Mouse (Mus musculus): ENCODE measurements at regions not wholly inside any gene's neighbourhood (a gene's known extent, or its start where the extent isn't known, plus 50 kb on each side); places are given as distances from the start of the nearest gene placed in this dataset.
A peak's percentile ranks its signal among the peaks of the same experiment; 100 is the strongest.

GRCm38 (mm10) chr10:91384372-91384771, 203.3 kb upstream of the Tmpo start:
- peak; percentile 33 for DNase-seq (ENCODE audit: low spot score)
- Histone ChIP-seq H3K27ac (ENCODE audit: low read depth, low read length) (no peak overlapping the region), H3K9ac (ENCODE audit: low read length) (no peak overlapping the region), H3K4me1 (ENCODE audit: control insufficient read depth, insufficient read depth, low read length) (no peaks in the 10 kb centered on the region), H3K36me3 (ENCODE audit: control insufficient read depth, insufficient read depth, low read length) (no peaks in the 10 kb centered on the region), H3K9me3 (replicated peaks; ENCODE audit: control insufficient read depth, low read length) (no peaks in the 10 kb centered on the region), H3K4me2 (ENCODE audit: low read length) (no peak overlapping the region), H3K4me3 (ENCODE audit: low read depth, low read length) (no peak overlapping the region), H3K27me3 (replicated peaks; ENCODE audit: control insufficient read depth, insufficient read depth, low read length) (no peaks in the 10 kb centered on the region)
- 51% methylated on average over 2 of the region's 2 CpGs for WGBS
- no peak for ATAC-seq

DNA sequence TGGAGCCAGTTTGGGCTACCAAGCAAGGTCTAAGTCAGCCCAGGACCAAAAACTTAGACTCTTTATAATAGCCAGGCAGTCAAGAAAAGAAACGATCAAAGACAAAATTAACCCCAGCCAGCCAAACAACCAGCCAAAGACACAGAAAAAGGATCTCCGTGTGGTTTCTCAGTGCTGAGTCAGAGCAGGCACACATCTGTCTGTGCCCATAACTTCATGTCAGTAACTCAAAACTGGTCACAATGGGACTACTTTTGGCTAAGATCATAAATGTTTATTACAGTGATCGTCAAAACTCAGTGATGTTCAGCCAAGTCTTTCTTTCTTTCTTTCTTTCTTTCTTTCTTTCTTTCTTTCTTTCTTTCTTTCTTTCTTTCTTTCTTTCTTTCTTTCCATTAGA, 195.6 kb upstream of the Tmpo start:
- Histone ChIP-seq H3K4me1 (ENCODE audit: control insufficient read depth, insufficient read depth, low read length) (no peaks in the 10 kb centered on the region), H3K9me3 (replicated peaks; ENCODE audit: control insufficient read depth, low read length) (no peaks in the 10 kb centered on the region), H3K27me3 (replicated peaks; ENCODE audit: control insufficient read depth, insufficient read depth, low read length) (no peaks in the 10 kb centered on the region), H3K27ac (ENCODE audit: low read depth, low read length) (no peak overlapping the region), H3K9ac (ENCODE audit: low read length) (no peak overlapping the region), H3K4me3 (ENCODE audit: low read depth, low read length) (no peak overlapping the region), H3K4me2 (ENCODE audit: low read length) (no peak overlapping the region), H3K36me3 (ENCODE audit: control insufficient read depth, insufficient read depth, low read length) (no peaks in the 10 kb centered on the region)
- ATAC-seq (no peak), DNase-seq (ENCODE audit: low spot score) (no peak)
- 92% methylated on average over 3 of the region's 3 CpGs for WGBS

DNA sequence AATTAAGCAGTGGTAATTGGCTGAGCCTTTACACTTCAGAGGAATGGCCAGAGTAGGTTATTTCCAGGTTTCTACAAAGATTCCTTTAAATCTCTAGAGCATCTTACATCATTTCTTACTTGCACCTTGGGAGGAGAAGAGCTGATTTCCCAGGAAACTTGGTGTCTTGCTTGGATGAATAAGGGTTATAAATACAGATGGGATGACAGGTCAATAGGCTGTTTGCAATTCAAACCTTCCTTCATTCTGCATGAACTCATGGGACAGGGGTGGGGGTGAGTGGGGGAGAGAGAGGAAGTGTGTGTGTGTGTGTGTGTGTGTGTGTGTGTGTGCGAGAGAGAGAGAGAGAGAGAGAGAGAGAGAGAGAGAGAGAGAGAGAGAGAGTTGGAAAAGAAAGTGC, 186.4 kb upstream of the Tmpo start:
- DNase-seq (ENCODE audit: low spot score) (no peak), ATAC-seq (no peak)
- Histone ChIP-seq H3K4me3 (ENCODE audit: low read depth, low read length) (no peak overlapping the region), H3K4me2 (ENCODE audit: low read length) (no peak overlapping the region), H3K9me3 (replicated peaks; ENCODE audit: control insufficient read depth, low read length) (no peaks in the 10 kb centered on the region), H3K36me3 (ENCODE audit: control insufficient read depth, insufficient read depth, low read length) (no peaks in the 10 kb centered on the region), H3K27ac (ENCODE audit: low read depth, low read length) (no peak overlapping the region), H3K9ac (ENCODE audit: low read length) (no peak overlapping the region), H3K27me3 (replicated peaks; ENCODE audit: control insufficient read depth, insufficient read depth, low read length) (no peaks in the 10 kb centered on the region), H3K4me1 (ENCODE audit: control insufficient read depth, insufficient read depth, low read length) (no peaks in the 10 kb centered on the region)
- 86% methylated on average over 1 of the region's 1 CpGs for WGBS

- WGBS, result 87% methylated on average over 3 of the region's 3 CpGs
- ATAC-seq, result no peak
- no peaks in the 10 kb centered on the region for H3K27me3 ChIP-seq (replicated peaks; ENCODE audit: control insufficient read depth, insufficient read depth, low read length)
Measured at GRCm38 (mm10) chr10:91362587-91362986, 181.5 kb upstream of the Tmpo start.

DNA sequence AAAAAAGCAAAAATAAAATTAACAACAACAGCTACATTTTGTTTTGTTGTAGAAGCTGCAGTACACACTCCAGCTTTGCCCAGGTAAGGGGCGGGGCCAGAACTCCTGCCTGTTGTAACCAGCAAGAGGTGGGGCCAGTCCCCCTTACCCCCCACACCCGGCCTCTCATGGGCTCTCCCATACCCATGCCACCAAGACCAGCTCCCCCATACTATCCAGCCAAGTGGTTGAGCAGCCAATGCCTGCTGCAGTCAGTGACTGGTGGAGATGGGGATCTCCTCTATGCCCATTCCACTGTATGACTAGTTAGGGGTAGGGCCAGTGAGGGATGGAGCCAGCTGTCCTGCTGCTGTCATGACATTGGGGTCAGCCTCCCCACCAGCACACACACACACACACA, 180.5 kb upstream of the Tmpo start:
- 90% methylated on average over 2 of the region's 2 CpGs for WGBS
- no peaks in the 10 kb centered on the region for H3K27me3 ChIP-seq (replicated peaks; ENCODE audit: control insufficient read depth, insufficient read depth, low read length)
- H3K36me3 ChIP-seq (ENCODE audit: control insufficient read depth, insufficient read depth, low read length), result no peaks in the 10 kb centered on the region
- no peak for DNase-seq (ENCODE audit: low spot score)
- H3K9me3 ChIP-seq (replicated peaks; ENCODE audit: control insufficient read depth, low read length), result no peaks in the 10 kb centered on the region
- ATAC-seq, result no peak
- no peak overlapping the region for H3K4me3 ChIP-seq (ENCODE audit: low read depth, low read length)
- H3K4me1 ChIP-seq (ENCODE audit: control insufficient read depth, insufficient read depth, low read length), result no peaks in the 10 kb centered on the region
- no peak overlapping the region for H3K4me2 ChIP-seq (ENCODE audit: low read length)
- H3K9ac ChIP-seq (ENCODE audit: low read length), result no peak overlapping the region
- no peak overlapping the region for H3K27ac ChIP-seq (ENCODE audit: low read depth, low read length)

More at GRCm38 (mm10) chr10:91362587-91362986, 181.5 kb upstream of the Tmpo start:
- DNase-seq (ENCODE audit: low spot score), result no peak
- Histone ChIP-seq H3K4me3 (ENCODE audit: low read depth, low read length) (no peak overlapping the region), H3K27ac (ENCODE audit: low read depth, low read length) (no peak overlapping the region), H3K36me3 (ENCODE audit: control insufficient read depth, insufficient read depth, low read length) (no peaks in the 10 kb centered on the region), H3K9me3 (replicated peaks; ENCODE audit: control insufficient read depth, low read length) (no peaks in the 10 kb centered on the region), H3K4me2 (ENCODE audit: low read length) (no peak overlapping the region), H3K4me1 (ENCODE audit: control insufficient read depth, insufficient read depth, low read length) (no peaks in the 10 kb centered on the region), H3K9ac (ENCODE audit: low read length) (no peak overlapping the region)

DNA sequence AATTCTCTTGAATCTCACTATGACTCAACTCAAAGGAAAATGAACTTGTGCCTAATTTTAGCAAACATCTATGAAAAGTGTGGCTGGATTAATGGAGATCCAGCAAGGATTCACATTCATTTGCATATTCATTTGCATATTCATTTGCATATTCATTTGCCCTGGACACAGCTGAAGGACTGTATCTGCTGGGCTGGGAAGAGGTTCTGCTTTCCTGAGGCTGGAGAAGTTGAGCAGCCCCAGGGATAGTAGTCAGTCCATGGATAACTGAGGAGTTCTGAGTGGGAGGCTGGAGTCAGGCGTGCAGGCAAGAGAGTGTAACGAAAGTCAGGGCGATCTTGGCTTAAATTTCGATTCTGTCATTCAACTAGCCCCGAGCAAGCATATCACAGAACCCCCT, 164.3 kb upstream of the Tmpo start:
- Histone ChIP-seq H3K4me3 (ENCODE audit: low read depth, low read length) (no peak overlapping the region), H3K27ac (ENCODE audit: low read depth, low read length) (no peak overlapping the region), H3K27me3 (replicated peaks; ENCODE audit: control insufficient read depth, insufficient read depth, low read length) (no peaks in the 10 kb centered on the region), H3K4me1 (ENCODE audit: control insufficient read depth, insufficient read depth, low read length) (peaks cover 3% of the 10 kb centered on the region; the same call in 1 of the 2 replicates), H3K9me3 (replicated peaks; ENCODE audit: control insufficient read depth, low read length) (no peaks in the 10 kb centered on the region), H3K4me2 (ENCODE audit: low read length) (no peak overlapping the region), H3K36me3 (ENCODE audit: control insufficient read depth, insufficient read depth, low read length) (no peaks in the 10 kb centered on the region), H3K9ac (ENCODE audit: low read length) (no peak overlapping the region)
- 73% methylated on average over 5 of the region's 5 CpGs for WGBS
- peak; percentile 44 for ATAC-seq
- peak; percentile 39 for DNase-seq (ENCODE audit: low spot score)

DNA sequence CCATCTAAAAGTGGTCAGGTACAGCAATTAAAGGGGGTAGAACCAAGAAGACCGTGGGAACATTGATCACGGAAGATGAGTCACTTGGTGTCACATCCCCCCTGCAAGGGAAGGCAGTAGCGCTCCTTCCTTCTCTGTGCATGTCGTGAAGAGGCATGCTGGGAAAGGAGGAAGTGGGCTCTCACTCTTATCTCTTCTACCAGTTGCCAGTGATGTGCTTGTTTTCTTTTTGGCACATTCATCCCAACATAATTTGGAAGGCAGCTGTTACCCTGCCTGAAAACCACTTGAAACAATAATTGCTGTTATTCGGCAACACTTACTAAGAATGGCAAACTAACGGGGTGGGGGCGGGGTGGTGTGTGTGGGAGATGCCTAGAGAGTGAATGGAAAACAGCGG, 161.0 kb upstream of the Tmpo start:
- Histone ChIP-seq H3K4me2 (ENCODE audit: low read length) (no peak overlapping the region), H3K27me3 (replicated peaks; ENCODE audit: control insufficient read depth, insufficient read depth, low read length) (no peaks in the 10 kb centered on the region), H3K27ac (ENCODE audit: low read depth, low read length) (no peak overlapping the region), H3K36me3 (ENCODE audit: control insufficient read depth, insufficient read depth, low read length) (no peaks in the 10 kb centered on the region), H3K9ac (ENCODE audit: low read length) (no peak overlapping the region), H3K4me3 (ENCODE audit: low read depth, low read length) (no peak overlapping the region), H3K9me3 (replicated peaks; ENCODE audit: control insufficient read depth, low read length) (no peaks in the 10 kb centered on the region), H3K4me1 (ENCODE audit: control insufficient read depth, insufficient read depth, low read length) (peaks cover 3% of the 10 kb centered on the region; the same call in 1 of the 2 replicates)
- DNase-seq (ENCODE audit: low spot score), result no peak
- 78% methylated on average over 8 of the region's 8 CpGs for WGBS
- ATAC-seq, result 0 out of 2 replicates have a peak, but pooled peaks have one; percentile 44

DNA sequence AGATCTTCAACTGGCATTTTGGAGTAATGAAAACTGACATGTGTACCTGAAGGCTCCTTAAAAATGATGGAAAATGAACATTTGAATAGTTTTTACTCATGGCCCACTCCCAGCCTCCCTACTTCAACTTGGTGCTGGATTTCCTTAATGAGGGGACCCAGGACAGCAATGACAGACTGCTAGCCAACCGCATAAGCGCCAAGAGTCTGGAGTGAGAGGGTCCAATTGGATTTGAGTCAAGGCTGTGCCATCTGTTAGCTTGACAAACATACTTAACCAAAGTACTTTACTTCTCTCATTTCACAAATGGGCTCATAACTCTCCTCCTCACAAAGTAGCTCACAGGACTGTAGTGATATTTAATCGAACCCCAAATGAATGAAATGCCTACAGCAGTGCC, 158.2 kb upstream of the Tmpo start:
- Histone ChIP-seq H3K27ac (ENCODE audit: low read depth, low read length) (no peak overlapping the region), H3K27me3 (replicated peaks; ENCODE audit: control insufficient read depth, insufficient read depth, low read length) (no peaks in the 10 kb centered on the region), H3K4me1 (ENCODE audit: control insufficient read depth, insufficient read depth, low read length) (no peaks in the 10 kb centered on the region), H3K9me3 (replicated peaks; ENCODE audit: control insufficient read depth, low read length) (no peaks in the 10 kb centered on the region), H3K36me3 (ENCODE audit: control insufficient read depth, insufficient read depth, low read length) (no peaks in the 10 kb centered on the region), H3K4me2 (ENCODE audit: low read length) (no peak overlapping the region), H3K4me3 (ENCODE audit: low read depth, low read length) (no peak overlapping the region), H3K9ac (ENCODE audit: low read length) (no peak overlapping the region)
- peak; percentile 42 for DNase-seq (ENCODE audit: low spot score)
- 91% methylated on average over 3 of the region's 3 CpGs for WGBS
- no peak for ATAC-seq

DNA sequence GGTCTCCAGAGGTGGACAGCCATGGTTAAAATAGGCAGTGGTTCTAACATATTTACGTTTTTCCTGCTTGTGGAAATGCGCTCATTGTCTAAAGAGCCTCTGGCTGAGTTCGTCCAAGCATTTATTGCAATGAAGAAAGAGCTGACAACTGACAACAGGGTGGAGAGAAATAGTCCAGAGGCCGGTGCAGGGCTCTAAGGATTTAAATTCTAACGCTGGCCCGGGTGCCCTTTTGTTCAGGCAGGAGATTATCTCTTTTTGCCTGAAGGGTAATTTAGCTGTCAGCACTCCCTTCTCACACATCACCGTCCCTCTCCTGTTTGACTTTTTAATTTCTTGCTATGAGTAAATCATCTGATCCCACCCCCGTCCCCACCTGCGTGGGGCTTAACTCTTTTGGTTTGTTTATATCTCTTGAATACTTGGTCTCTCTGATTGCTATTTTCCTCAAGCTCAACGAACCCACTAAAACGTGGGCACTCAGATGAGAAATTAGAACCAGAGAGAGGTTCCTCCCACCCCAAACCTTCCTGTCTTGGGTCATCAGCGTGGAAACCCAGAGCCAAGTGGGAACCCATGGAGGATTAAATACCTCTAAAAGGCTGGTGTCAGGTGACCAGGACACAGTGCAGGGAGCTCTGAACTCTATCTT, 145.7 kb upstream of the Tmpo start:
- Histone ChIP-seq H3K4me3 (ENCODE audit: low read depth, low read length) (no peak overlapping the region), H3K4me2 (ENCODE audit: low read length) (no peak overlapping the region), H3K36me3 (ENCODE audit: control insufficient read depth, insufficient read depth, low read length) (no peaks in the 10 kb centered on the region), H3K27me3 (replicated peaks; ENCODE audit: control insufficient read depth, insufficient read depth, low read length) (no peaks in the 10 kb centered on the region), H3K27ac (ENCODE audit: low read depth, low read length) (no peak overlapping the region), H3K9me3 (replicated peaks; ENCODE audit: control insufficient read depth, low read length) (no peaks in the 10 kb centered on the region), H3K9ac (ENCODE audit: low read length) (peak overlapping the region; percentile 13; the same call in 1 of the 2 replicates), H3K4me1 (ENCODE audit: control insufficient read depth, insufficient read depth, low read length) (peaks cover 7% of the 10 kb centered on the region; the same call in 1 of the 2 replicates)
- DNase-seq (ENCODE audit: low spot score) (peak; percentile 17), ATAC-seq (no peak)
- WGBS, result 14% methylated on average over 12 of the region's 12 CpGs

Measured in forebrain, embryonic 14.5 days (tissue).